ENCODE assay signal across 8 mouse cellular contexts in the genomic region with DNA sequence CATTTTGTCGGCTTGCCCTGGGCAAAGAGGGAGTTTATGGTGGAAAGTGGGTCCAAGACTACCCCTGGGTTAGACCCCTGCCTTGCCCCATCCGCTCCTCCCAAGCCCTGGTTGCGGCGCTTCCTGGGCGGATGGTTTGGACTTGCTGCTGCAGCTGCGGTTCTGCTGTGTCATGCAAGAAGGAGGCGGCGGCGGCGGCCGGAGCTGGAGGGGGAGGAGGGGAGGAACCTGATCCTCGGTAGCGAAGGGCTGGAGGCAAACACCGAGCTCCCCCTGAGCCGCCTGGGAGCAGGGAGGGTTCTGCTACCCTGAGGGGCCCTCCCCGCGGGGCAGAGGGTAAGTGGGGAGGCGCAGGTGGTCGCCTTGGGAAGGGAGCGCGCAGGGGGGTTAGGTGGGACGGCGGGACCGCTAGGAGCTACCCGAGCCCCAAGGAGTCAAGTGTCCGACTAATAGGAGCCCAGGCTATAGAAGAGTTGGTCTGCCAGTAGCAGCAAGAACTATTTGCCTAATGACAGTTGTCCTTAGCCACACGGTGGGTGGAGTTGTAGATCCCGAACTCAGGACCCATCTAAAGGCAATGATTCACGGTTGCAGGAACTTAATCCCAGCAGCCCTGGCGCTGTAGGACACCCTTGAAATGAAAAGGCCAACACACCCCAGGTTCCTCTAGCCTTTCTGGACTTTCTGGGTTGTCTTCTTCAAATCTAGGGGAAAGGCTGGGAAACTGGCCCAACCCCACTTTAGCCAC.
DNase-seq lines count a peak whose midpoint lies in the region; ATAC-seq and TF ChIP-seq lines count a peak whose summit lies in the region.

No protein-coding gene starts in this region.

- H3K4me1 ChIP-seq in embryonic fibroblast, embryonic 13.5 days (ENCODE audit: control insufficient read depth, insufficient read depth, low read length) = 0 out of 2 replicates have a peak, but pooled peaks cover 4% of the 10 kb centered on the region
- H3K4me1 ChIP-seq in heart, embryonic 11.5 days (ENCODE audit: control insufficient read depth, insufficient read depth, low read length) = peaks cover 13% of the 10 kb centered on the region; the same call in 1 of the 2 replicates
- peaks cover 15% of the 10 kb centered on the region for H3K4me1 ChIP-seq in kidney, embryonic 14.5 days (ENCODE audit: control insufficient read depth, insufficient read depth, low read length)
- 0 out of 4 replicates have a peak, but pooled peaks cover 0 to 2% of the 10 kb centered on the region in 2 experiments for H3K4me1 ChIP-seq in liver, embryonic 14.5 days (replicated peaks; ENCODE audit: control insufficient read depth in 2 of 2, insufficient read depth in 2 of 2, low read length in 1 of 2)
- H3K4me1 ChIP-seq in testis, adult 2 months (ENCODE audit: control insufficient read depth, insufficient read depth, low read length) = peaks cover 20% of the 10 kb centered on the region

- H3K9ac ChIP-seq in heart, embryonic 11.5 days (ENCODE audit: low read depth, low read length) = peak overlapping the region; percentile 61
- H3K9ac ChIP-seq in kidney, embryonic 14.5 days (ENCODE audit: low read depth, low read length) = no peak overlapping the region
- H3K9ac ChIP-seq in liver, embryonic 14.5 days (replicated peaks) = no peak overlapping the region

- ATAC-seq in heart, embryonic 11.5 days (replicated peaks; ENCODE audit: insufficient number of reproducible peaks, low FRiP score, low TSS enrichment) = 0 out of 2 replicates have a peak, but pooled peaks have one; percentile 5
- peak; percentile 28; the same call in 1 of the 2 replicates for ATAC-seq in kidney, embryonic 14.5 days (ENCODE audit: low FRiP score, low TSS enrichment)
- ATAC-seq in liver, embryonic 14.5 days (ENCODE audit: insufficient read depth) = no peak

- H3K27me3 ChIP-seq in heart, embryonic 11.5 days (ENCODE audit: control insufficient read depth, insufficient read depth, low read length) = peaks cover 50% of the 10 kb centered on the region
- H3K27me3 ChIP-seq in kidney, embryonic 14.5 days (ENCODE audit: control insufficient read depth, insufficient read depth, low read length) = peaks cover 75% of the 10 kb centered on the region
- H3K27me3 ChIP-seq in liver, embryonic 14.5 days (ENCODE audit: control insufficient read depth, insufficient read depth, low read length) = peaks cover 73% of the 10 kb centered on the region
- H3K27me3 ChIP-seq in testis, adult 2 months (ENCODE audit: control insufficient read depth, insufficient read depth, low read length) = no peaks in the 10 kb centered on the region; the same call in none of the 2 replicates

- peak overlapping the region; percentile 87 for H3K4me2 ChIP-seq in heart, embryonic 11.5 days
- H3K4me2 ChIP-seq in kidney, embryonic 14.5 days (replicated peaks; ENCODE audit: low read depth, low read length) = peak overlapping the region; percentile 55
- H3K4me2 ChIP-seq in liver, embryonic 14.5 days (ENCODE audit: low read depth) = peak overlapping the region; percentile 50

- TF ChIP-seq CTCF in embryonic fibroblast, embryonic 13.5 days (IDR thresholded peaks at IDR 0.05; ENCODE audit: borderline replicate concordance, insufficient read depth, low read length) = no peak
- TF ChIP-seq CTCF in liver, embryonic 14.5 days (IDR thresholded peaks at IDR 0.05; ENCODE audit: low read depth) = no peak
- no peak for TF ChIP-seq CTCF in testis, adult 2 months (IDR thresholded peaks at IDR 0.05; ENCODE audit: control insufficient read depth, insufficient read depth, insufficient replicate concordance, low read depth, low read length)

- 1% methylated on average over 30 of the region's 30 CpGs for WGBS in heart, embryonic 11.5 days (ENCODE audit: insufficient replicate concordance)
- 1% methylated on average over 30 of the region's 30 CpGs for WGBS in kidney, embryonic 14.5 days
- 1% methylated on average over 30 of the region's 30 CpGs for WGBS in liver, embryonic 14.5 days (ENCODE audit: insufficient replicate concordance)

- H3K36me3 ChIP-seq in heart, embryonic 11.5 days (ENCODE audit: control insufficient read depth, insufficient read depth, low read length) = no peaks in the 10 kb centered on the region
- no peaks in the 10 kb centered on the region for H3K36me3 ChIP-seq in kidney, embryonic 14.5 days (ENCODE audit: control insufficient read depth, insufficient read depth, low read length)
- H3K36me3 ChIP-seq in liver, embryonic 14.5 days (replicated peaks; ENCODE audit: control insufficient read depth, insufficient read depth, low read depth) = no peaks in the 10 kb centered on the region
- no peaks in the 10 kb centered on the region for H3K36me3 ChIP-seq in testis, adult 2 months (ENCODE audit: control insufficient read depth, insufficient read depth, low read length)

- TF ChIP-seq POLR2A in embryonic fibroblast, embryonic 13.5 days (IDR thresholded peaks at IDR 0.05; ENCODE audit: low read depth, low read length) = peak; percentile 74
- peak; percentile 41 for TF ChIP-seq POLR2A in testis, adult 2 months (IDR thresholded peaks at IDR 0.05; ENCODE audit: control insufficient read depth, low read depth, low read length)

- TF ChIP-seq EP300 in liver, embryonic 14.5 days (IDR thresholded peaks at IDR 0.05; ENCODE audit: low read depth) = no peak

- DNase-seq in 416B (ENCODE audit: low read depth) = peak; percentile 95
- DNase-seq in adrenal gland, postnatal 36 days = peak; percentile 87 to 90
- no peak for DNase-seq in liver, embryonic 14.5 days (ENCODE audit: low read depth in 3 of 3, low spot score in 3 of 3)
- DNase-seq in naive thymus-derived CD4-positive, alpha-beta T cell, adult 2 months (ENCODE audit: low read depth) = peak; percentile 60

- peak overlapping the region; percentile 93 for H3K27ac ChIP-seq in embryonic fibroblast, embryonic 13.5 days (ENCODE audit: insufficient read depth, low read length)
- no peak overlapping the region for H3K27ac ChIP-seq in heart, embryonic 11.5 days (ENCODE audit: low read depth, low read length)
- no peak overlapping the region for H3K27ac ChIP-seq in kidney, embryonic 14.5 days (ENCODE audit: low read depth, low read length)
- no peak overlapping the region for H3K27ac ChIP-seq in liver, embryonic 14.5 days
- H3K27ac ChIP-seq in testis, adult 2 months (ENCODE audit: control insufficient read depth, insufficient read depth, low read depth, low read length) = peak overlapping the region; percentile 91

- peak overlapping the region; percentile 55 for H3K4me3 ChIP-seq in embryonic fibroblast, embryonic 13.5 days (ENCODE audit: insufficient read depth, low read length)
- H3K4me3 ChIP-seq in heart, embryonic 11.5 days (ENCODE audit: low read depth, low read length) = peak overlapping the region; percentile 50
- H3K4me3 ChIP-seq in kidney, embryonic 14.5 days (ENCODE audit: low read length) = peak overlapping the region; percentile 35
- H3K4me3 ChIP-seq in liver, embryonic 14.5 days (ENCODE audit: insufficient read depth in 1 of 2, low read depth in 2 of 2, low read length in 2 of 2) = peak overlapping the region; percentile 32 to 33
- peak overlapping the region; percentile 87 for H3K4me3 ChIP-seq in testis, adult 2 months (ENCODE audit: control insufficient read depth, low read depth, low read length)

- H3K9me3 ChIP-seq in heart, embryonic 11.5 days (replicated peaks; ENCODE audit: control insufficient read depth, low read length) = no peaks in the 10 kb centered on the region
- H3K9me3 ChIP-seq in kidney, embryonic 14.5 days (ENCODE audit: control insufficient read depth, low read length) = no peaks in the 10 kb centered on the region
- H3K9me3 ChIP-seq in liver, embryonic 14.5 days (ENCODE audit: control insufficient read depth, low read length) = no peaks in the 10 kb centered on the region

Comparison
In these comparisons a context has a peak if more than half of its experiments do, and no peak if none do; other contexts are left out.
1. DNase-seq: peak in 416B (single experiment), adrenal gland, postnatal 36 days (2 of 2) and naive thymus-derived CD4-positive, alpha-beta T cell, adult 2 months (single experiment); none in liver, embryonic 14.5 days (0 of 3).
2. H3K27ac ChIP-seq: peak in embryonic fibroblast, embryonic 13.5 days (single experiment) and testis, adult 2 months (single experiment); none in heart, embryonic 11.5 days (single experiment), kidney, embryonic 14.5 days (single experiment) and liver, embryonic 14.5 days (single experiment).
3. H3K4me3 ChIP-seq: peak in every context shown above with its lines; median percentile 87 in testis, adult 2 months; 55 in embryonic fibroblast, embryonic 13.5 days; 50 in heart, embryonic 11.5 days; 35 in kidney, embryonic 14.5 days; 32 in liver, embryonic 14.5 days.
4. Peak in every context shown above with its lines, with median percentiles within 50 percentile points of each other: H3K4me2 ChIP-seq.